Mouse (Mus musculus) granulocyte monocyte progenitor cell, adult 5-6 weeks (primary cell): ENCODE data around the gene Tysnd1. TPM values are rescaled to one million over a fixed set of nuclear protein-coding genes. Genes with fewer than 3 reads are reported as not detected.

ENCODE experiments used
- ATAC-seq: replicated peaks from 2 replicates; pipeline ENCODE4 v1.8.0; 2016; ENCODE audit warnings: mild to moderate bottlenecking, moderate TSS enrichment, inconsistent platforms; ENCODE audit not compliant: poor library complexity, severe bottlenecking
- total RNA-seq, 2 experiments: library from RNA; stranded (forward) in 1 of 2; stranded (reverse) in 1 of 2; fragments of 200-712, 200-1000 nt in 1 of 2; fragments of >200 nt in 1 of 2; fragmentation: Nextera tagmentation in 1 of 2; gene quantifications; 2 replicates each; pipeline ENCODE4 v1.2.3; 2014 to 2017

Tysnd1 gene
- total RNA-seq, 2 experiments from 2014 or later = 14.7 to 24.8 TPM

DNA sequence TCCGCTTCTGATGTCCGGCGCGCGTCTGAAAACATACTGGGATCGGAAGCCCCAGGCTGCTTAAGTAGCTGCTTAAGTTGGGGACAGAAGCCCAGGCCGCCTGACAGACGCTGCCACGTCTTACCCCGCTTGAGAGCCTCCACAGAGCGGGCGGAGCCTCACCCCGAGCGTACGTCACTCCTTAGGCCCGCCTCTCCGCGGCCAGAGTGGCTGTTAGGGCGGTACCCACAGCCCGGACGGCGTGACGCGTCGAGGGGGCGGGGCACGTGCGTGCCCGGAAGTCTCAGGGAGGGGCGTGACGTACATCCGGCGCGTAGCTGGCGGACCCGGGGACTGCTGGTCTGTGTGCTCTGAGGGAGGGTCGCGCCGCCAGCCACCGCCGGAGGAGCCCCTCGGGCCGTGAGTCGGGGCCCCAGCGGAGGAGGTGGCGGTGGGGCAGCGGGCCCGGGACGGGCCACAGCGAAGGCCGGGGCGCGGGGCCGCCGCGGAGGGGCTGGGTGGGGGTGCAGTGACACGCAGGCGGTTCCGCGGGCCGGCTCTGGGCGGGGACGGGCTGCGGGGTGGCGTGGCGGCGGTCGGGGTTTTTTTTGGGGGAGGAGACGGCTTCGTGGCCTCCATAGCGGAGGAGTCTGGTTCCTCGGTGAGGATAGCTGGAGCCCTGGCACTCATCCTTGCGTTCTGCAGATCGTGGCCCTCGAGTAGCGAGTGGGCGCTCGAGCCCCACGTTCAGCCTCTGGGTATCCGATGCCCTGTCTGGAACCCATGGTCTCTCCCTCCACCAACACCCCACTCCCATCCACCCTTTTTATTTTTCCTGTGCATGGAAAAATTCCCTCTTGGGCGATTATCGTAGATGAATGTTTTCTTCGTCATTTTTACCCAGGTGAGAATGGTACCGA lies 15.1 kb upstream of the Tysnd1 start, which contains the start of gene Sar1a:
Gene Sar1a, plus strand, starts transcription at position 285 of the 899 bp plus-strand sequence.
- peak; percentile 97 for ATAC-seq

- ATAC-seq = no peak
These were observed 5.9 kb upstream of the Tysnd1 start for GRCm38 (mm10) chr10:61689405-61689804.

- ATAC-seq = no peak
These were observed 1.8 kb upstream of the Tysnd1 start for GRCm38 (mm10) chr10:61693563-61693962.

GRCm38 (mm10) chr10:61695703-61696559 lies 617 bp downstream of the Tysnd1 start:
- peak; percentile 20 for ATAC-seq

GRCm38 (mm10) chr10:61696560-61696823 lies 1.2 kb downstream of the Tysnd1 start:
- ATAC-seq = no peak

DNA sequence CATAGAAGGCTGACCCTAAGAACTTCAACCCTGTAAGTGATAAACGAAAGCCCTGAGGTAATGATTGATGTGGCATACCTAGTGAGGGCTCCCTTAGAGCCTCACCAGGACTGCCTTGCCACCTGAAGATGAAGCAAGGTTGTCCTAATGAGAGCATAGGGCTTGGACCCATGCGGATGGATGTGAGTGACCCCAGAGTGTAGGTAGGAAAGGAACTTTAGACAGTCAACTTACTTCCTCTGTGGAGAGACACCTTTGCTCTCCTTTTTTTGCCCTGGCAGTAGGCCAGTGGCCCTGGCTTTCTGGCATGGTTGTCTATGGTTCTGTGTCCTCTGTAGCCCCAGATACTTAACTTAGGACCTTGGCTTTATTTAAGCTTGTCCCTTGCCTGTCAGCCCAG lies 1.7 kb downstream of the Tysnd1 start:
- ATAC-seq = no peak

DNA sequence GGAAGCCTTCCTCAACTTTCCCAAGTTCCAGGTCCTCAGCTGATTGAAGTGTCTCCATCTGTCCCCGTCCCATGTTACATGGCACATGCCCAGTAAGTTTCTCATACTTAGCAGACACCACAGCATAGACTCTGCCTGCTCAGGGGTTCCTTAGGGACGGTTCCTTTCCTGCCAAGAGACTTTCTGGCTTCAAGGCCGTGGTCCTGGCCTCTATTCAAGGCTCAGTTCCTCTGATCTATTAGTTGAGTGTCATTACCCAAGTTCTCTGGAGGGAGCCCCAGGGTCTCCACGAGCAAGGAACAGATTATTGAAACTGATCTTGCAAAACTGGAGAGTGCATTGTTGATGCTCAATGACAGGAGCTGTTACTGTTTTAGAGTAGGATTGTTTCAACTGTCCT lies 9.3 kb downstream of the Tysnd1 start:
- ATAC-seq = no peak

DNA sequence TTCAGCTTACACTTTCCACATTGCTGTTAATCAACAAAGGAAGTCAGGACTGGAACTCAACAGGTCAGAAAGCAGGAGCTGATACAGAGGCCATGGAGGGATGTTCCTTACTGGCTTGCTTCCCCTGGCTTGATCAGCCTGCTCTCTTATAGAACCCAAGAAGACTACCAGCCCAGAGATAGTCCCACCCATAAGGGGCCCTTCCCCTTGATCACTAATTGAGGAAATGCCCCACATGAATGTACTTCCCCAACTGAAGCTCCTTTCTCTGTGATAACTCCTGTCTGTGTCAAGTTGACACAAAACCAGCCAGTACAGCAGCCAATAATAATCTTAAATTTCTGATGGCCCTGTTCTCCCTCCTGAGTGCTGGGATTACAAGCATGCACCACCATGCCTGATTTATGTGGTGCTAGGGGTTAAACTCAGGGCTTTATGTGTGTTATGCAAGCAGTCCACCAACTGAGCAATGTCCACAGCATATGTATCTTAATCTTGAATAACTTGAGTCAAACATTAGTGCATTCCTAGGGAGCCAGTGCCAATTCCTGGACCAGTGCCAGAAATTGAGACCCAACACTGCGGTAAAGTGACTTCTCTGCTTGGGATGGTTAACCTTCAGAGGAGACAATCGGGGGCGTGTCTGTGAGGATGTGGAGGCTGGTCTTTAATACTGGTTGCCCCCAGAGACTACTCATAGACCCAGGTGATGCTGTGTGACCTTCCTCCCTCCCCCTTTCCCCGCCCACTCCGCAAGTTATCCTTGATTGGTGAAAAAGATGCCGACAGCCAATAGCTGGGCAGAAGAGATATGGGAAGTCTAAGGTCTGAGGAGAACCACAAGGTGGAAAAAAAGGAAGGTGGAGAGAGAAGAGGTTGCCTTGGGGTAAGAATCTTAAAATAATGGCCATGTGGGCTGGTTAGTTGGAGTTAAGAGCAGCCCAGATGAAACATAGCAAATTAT lies 11.4 kb downstream of the Tysnd1 start:
- 0 out of 2 replicates have a peak, but pooled peaks have one; percentile 7 for ATAC-seq

DNA sequence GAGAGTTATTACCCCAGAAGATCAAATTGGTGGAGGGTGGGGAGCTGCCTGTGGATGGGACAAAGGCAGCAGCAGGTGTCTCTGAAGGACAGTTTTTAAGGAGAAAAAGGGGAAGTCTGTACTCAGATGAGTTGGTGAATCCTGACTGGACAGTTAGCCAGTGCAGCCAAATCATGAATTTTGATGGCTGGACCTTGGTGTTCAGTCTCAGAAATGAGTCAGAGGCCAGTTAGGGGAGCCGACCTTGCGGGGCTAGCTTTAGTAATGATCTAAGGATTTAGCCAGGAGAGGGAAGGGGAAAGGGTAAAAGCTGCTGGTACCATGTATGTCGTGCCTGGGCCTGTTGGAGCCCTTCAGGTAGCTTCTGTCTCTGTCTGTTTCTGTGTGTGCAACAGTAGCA lies 18.3 kb downstream of the Tysnd1 start:
- ATAC-seq = no peak

GRCm38 (mm10) chr10:61714146-61714545 lies 18.8 kb downstream of the Tysnd1 start:
- ATAC-seq = no peak

DNA sequence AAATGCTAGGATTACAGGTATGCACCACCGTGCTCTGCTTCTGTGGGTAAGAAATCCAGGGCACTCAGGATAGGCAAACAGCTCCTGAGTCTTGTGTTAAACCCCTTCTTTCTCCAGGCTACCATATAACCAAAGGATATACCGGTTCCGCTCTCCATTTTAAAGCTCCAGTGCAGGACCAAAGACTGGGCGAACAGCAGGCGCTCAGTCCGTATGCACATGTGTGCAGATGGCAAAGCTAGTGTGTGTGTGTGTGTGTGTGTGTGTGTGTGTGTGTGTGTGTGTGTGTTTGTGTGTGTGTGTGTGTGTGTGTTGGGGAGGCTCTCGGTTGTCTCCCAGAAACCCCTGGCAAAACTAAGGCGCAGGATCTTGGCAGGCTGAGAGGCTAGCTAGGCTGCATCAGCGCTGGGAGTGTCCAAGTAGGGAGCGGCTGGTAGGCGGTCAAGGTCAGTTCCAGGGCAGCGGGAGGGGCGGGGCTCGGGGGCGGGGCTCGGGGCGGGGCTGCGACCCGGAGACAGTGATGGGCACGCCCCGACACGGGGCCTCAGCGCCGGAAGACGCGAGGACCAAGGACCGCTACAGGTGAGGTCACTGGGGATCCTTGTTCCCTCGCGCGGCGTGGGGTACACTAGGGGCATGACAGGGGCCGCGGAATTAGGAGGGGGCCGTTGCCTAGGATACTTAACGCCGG lies 19.6 kb downstream of the Tysnd1 start, which contains the start of gene Aifm2:
Gene Aifm2, plus strand, starts transcription at position 493 of the 691 bp plus-strand sequence.
- ATAC-seq = peak; percentile 85

- no peak for ATAC-seq
These were observed 20.1 kb downstream of the Tysnd1 start for GRCm38 (mm10) chr10:61715462-61715837.

DNA sequence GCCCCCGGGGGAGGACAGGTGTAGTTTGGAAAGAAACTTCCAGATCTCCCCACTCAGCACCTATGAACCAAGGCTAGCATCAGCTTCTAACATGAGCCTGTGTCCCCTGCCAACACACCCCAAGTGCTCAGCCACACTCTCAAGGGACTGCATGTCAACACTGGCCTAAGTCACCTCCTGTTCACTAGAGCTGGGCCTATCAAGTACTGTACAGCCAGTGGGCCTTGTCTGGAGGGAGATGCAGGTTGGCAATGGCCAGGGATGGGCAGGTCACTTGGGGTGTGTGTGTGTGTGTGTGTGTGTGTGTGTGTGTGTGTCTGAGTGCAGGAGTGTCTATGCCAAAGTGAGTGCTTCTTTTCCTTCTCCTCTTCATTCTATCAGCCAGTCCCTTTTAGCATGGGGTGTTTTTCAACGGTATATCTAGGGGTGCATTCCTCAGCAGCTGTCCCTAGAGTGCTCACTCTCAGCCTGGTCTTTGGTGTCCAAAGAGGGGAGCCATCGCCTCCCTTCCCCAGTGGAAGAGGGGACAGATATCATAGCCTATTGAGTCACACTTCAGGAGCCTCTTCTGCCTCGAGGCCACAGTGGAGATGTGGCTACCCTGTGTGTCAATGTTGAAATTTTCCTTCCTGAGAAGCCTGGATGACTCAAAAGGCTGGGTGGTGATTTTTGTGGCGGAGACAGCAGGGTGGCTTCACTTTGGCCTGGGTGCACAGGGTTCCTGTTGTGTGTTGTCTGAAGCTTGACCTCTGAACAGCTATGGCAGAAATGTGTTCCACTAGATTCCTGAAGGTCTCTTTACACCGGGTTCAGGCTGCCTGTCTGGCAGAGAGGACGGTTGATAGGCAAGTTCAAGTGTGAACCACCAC lies 20.9 kb downstream of the Tysnd1 start:
- ATAC-seq = peak; percentile 73

DNA sequence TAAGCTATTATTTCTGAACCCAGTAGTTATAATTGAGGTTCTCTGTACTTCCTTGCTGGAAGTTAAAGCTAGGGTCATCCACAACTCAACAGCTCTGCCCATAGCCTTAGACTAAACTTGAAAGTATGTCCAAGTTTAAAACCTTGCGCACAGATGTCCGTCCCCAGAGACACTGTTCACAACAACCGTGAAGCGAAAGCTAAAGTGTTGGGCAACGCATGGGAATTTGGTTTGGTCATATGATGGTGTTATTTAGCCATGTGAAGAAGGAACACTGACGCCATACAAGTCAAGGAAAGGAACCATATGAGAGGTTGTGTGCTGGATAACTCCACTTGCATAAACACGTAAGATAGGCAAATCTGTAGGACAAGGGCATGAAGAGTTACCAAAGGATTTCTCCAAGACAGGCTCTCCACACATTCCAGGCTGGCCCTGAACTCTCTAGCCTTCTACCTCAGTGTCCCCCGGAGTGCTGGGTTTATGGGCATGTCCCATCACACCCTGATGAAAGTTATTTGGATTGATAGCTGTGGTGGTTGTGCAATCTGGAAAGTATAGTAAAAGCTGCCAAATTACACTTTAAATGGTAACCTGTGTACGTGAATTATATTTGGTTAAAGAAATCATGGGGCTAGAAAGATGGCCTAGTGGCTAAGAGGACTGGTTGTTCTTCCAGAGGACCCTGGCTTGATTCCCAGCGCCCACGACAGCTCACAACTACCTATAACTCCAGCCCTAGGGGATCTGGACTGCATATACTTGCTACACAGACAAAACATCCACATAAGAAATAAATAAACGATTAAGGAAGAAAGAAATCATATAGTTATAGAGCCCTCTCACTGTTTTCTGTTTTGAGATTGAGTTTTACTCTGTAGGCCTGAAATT lies 22.3 kb downstream of the Tysnd1 start:
- ATAC-seq = no peak

DNA sequence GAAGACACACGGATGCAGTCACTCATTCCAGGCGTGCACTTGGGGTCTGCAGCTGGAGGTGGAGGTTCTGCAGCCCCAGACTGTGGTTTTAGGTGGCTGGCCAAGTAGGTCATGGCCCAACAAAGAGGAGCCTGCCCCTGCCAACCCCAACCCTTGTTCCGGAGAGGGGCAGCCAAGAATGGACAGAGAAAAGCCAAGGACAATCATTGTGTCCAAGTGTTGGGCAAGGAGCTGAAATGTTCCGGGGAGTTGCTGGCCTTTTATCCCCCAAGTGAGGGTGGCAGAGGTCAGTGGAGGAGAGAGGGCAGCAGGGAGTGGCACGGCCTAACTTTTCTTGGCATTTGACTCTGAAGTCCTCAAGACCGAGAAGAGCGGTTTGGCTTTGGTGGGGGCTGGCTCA lies 25.0 kb downstream of the Tysnd1 start:
- ATAC-seq = no peak

DNA sequence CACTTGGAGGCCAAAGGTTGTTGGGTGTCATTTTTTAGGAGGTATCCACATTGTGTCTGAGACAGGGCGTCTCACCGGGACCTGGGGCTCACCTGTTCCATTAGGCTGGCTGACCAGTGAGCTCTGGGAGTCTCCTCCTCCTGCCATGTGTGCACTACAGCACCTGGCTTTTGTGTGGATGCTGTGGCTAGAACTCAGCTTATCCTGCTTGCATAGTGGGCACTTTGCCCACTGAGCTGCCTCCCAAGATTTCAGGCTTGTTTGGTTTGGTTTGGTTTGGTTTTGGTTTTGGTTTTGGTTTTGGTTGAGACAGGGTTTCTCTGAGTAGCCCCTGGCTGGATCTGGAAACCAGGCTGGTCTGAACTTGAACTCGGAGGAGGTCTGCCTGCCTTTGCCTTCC lies 26.9 kb downstream of the Tysnd1 start:
- ATAC-seq = no peak

GRCm38 (mm10) chr10:61723271-61723670 lies 28.0 kb downstream of the Tysnd1 start:
- ATAC-seq = no peak

DNA sequence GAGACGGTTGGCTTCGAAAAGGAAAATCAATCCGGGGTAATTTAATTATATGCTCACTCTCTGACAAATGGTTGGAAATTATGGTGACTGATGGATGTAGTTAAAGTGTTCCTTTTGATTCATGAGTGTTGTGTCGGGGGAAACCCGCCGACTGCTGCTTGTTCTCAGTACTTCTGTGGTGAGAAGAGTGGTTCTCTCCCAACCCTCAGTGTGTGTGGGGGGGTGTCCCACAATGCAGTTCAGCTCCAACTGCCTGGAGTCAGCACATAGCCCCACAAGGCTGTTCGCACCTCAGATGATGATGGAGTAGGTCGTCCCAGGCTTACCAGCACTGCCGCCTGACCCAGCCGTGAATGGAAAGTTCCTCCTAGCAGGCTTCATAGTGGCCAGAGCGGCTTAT lies 33.9 kb downstream of the Tysnd1 start:
- ATAC-seq = no peak
